Mouse (Mus musculus) lung, postnatal 4 days (tissue): ENCODE measurements at regions not wholly inside any gene's neighbourhood (a gene's known extent, or its start where the extent isn't known, plus 50 kb on each side); places are given as distances from the start of the nearest gene placed in this dataset.
A peak's percentile ranks its signal among the peaks of the same experiment; 100 is the strongest.

ENCODE experiments used
- DNase-seq, 2 experiments: peaks; one replicate each; pipeline ENCODE4 v3.0.0; 2021

- no peak for DNase-seq
These were observed 380.3 kb upstream of the Arrdc3 start for GRCm38 (mm10) chr13:80502927-80503326.

GRCm38 (mm10) chr13:80514171-80514981 is 368.8 kb upstream of the Arrdc3 start:
- DNase-seq = no peak

- DNase-seq = no peak
These were observed 368.3 kb upstream of the Arrdc3 start for GRCm38 (mm10) chr13:80514982-80515253.

GRCm38 (mm10) chr13:80518836-80519235 is 364.3 kb upstream of the Arrdc3 start:
- no peak for DNase-seq

GRCm38 (mm10) chr13:80519792-80520191 is 363.4 kb upstream of the Arrdc3 start:
- no peak for DNase-seq

GRCm38 (mm10) chr13:80535755-80536350 is 347.3 kb upstream of the Arrdc3 start:
- DNase-seq = peak; percentile 10 to 32

DNA sequence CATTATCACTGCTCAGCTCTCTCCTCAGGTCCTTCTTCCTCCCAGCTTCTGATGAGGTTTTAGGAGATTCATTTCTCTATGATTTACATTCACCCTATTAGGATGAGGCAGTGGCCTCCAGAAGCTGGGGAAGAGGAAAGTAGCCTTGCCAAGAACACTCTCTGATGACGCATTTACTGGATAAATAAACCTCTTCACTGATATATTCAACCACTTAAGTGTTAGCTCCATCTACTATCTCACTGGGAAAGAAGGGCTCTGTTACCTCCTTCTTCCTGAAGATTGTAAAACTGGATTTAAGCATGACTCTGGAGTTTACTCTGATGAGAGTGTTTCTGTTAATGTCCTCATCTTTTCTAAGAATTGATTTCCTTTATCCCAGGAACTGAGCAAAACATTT is 338.2 kb upstream of the Arrdc3 start:
- DNase-seq = no peak

DNA sequence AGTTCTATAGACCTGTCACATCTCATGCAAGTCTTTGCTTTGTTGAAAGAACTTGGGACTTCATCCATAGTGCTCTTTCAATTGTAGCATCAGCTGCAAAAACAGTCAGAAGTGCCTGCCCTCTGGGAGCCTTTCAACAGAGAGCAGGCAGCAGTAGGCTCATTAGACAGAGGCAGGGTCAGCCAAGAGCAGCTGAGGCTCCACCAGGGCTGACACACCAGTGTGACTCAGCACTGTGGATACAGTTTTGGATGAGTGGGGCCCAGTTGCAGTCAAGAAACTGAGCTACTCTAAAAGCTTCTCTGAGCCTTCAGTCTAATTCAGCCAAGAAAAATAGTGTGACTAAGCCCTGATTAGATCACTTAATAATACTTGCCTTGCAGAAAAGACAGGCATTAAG is 326.0 kb upstream of the Arrdc3 start:
- no peak for DNase-seq
